Mouse (Mus musculus) lung, adult 2 months (tissue): ENCODE measurements around the gene Bex1. TPM values are rescaled to one million over a fixed set of nuclear protein-coding genes. Genes with fewer than 3 reads are reported as not detected.

Experiments
- DNase-seq: peaks from one replicate; pipeline ENCODE4 v3.0.0; 2022
- H3K4me1 ChIP-seq: fragments of 200-500 bp; 2 replicates; pipeline ENCODE4 v1.6.1; 2011; ENCODE audit warnings: low read length; ENCODE audit not compliant: control insufficient read depth, insufficient read depth
- H3K4me3 ChIP-seq: fragments of 200-500 bp; replicated peaks from 2 replicates; pipeline ENCODE3; 2011; ENCODE audit warnings: low read depth, mild to moderate bottlenecking, control low read depth, low read length; ENCODE audit errors: extremely low read depth
- CTCF ChIP-seq: fragments of 200-500 bp; IDR thresholded peaks from 2 replicates; pipeline ENCODE4 v1.5.1; 2011; ENCODE audit warnings: mild to moderate bottlenecking, low read length, control low read depth; ENCODE audit not compliant: insufficient read depth
- POLR2A ChIP-seq: fragments of 200-500 bp; IDR thresholded peaks from 2 replicates; pipeline ENCODE4 v1.6.1; 2011; ENCODE audit warnings: low read depth, mild to moderate bottlenecking, control low read depth, low read length, borderline replicate concordance; ENCODE audit errors: extremely low read depth
- WGBS: fragments of 180-500 bp; shearing (Covaris S2); methylation state at CpG from one replicate; pipeline ENCODE4 v1.1.7; 2018; 5-methylcytosine and 5-hydroxymethylcytosine counted together
- polyA plus RNA-seq: library from polyadenylated mRNA; depleted of rRNA; stranded (reverse); fragments of >200 nt; gene quantifications from 2 replicates; pipeline ENCODE4 v1.2.3, GENCODE M21; 2012; rRNA removed

Gene Bex1
- polyA plus RNA-seq, 1 experiment = 3.4 TPM

- Histone ChIP-seq H3K4me3 (peak overlapping the region; percentile 42), H3K4me1 (no peaks in the 10 kb centered on the region)
- TF ChIP-seq CTCF (no peak), POLR2A (no peak)
- DNase-seq = peak; percentile 2
- WGBS = 39% methylated on average over 10 of the region's 10 CpGs
Observed at GRCm38 (mm10) chrX:136172786-136173185, 42.5 kb downstream of the Bex1 start.

DNA sequence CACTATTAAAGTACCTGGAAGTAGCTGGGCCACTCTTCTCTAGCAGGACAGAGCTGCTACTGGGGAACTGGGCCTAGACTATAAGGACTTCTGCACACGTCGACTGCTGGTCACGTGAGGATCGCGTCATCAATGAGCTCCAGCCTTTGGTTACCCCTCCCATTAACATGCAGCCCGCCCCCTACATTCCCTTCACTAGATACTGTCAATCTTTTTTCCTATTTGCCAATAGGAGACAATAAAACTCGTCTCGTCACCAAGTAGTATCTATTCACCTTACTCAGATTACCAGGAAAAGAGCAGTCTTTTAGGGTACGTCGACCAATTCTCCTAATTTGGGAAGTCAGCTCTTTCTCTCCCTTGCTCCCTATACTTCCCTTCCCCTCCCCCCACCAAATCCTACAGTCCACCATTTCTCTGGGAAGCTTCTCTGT is 43.2 kb downstream of the Bex1 start, which contains the start of gene Tceal8:
TSS of gene Tceal8 (minus strand) at position 225 of the 434 bp plus-strand sequence.
- H3K4me1 ChIP-seq = no peaks in the 10 kb centered on the region
- TF ChIP-seq CTCF (no peak), POLR2A (peak; percentile 87; the same call in 1 of the 2 replicates)
- peak within 1 kb of the TSS; percentile 92 for H3K4me3 ChIP-seq
- WGBS = 25% methylated on average over 10 of the region's 10 CpGs
- DNase-seq = peak; percentile 63

GRCm38 (mm10) chrX:136171189-136172117 is 43.9 kb downstream of the Bex1 start:
- Histone ChIP-seq H3K4me3 (peak overlapping the region; percentile 92), H3K4me1 (no peaks in the 10 kb centered on the region)
- TF ChIP-seq CTCF (no peak), POLR2A (no peak)
- DNase-seq = peak; percentile 30
- WGBS = 32% methylated on average over 24 of the region's 24 CpGs

DNA sequence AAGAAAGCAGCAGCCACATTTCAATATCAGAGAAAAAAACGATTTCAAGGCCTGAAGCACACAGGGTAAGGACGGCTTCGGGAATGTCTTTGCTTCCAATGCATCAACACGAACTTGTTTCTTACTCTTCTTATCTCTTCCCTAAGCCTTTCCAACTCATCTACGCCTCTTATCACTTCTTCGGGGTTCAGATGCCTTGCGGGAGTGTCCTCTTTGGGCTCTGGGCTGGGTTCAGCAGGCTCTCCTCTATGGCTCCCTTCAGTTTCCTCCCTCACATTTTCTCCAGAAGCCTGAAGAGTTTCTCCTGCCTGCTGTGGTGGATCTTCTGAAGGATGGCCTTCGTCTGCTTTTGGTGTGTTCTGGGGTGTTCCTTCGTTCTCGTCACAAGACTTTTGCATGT is 44.7 kb downstream of the Bex1 start:
- DNase-seq = no peak
- no peak for TF ChIP-seq CTCF
- TF ChIP-seq POLR2A = no peak
- Histone ChIP-seq H3K4me1 (no peaks in the 10 kb centered on the region), H3K4me3 (no peak overlapping the region)
- WGBS = 56% methylated on average over 10 of the region's 10 CpGs

Other genes starting within 250 kb of the Bex1 start
- 10.2 and 12.2 TPM in 2 replicates for gene Arxes2, start 221.7 kb downstream of the Bex1 start, polyA plus RNA-seq
- gene Arxes1, start 182.1 kb downstream of the Bex1 start, polyA plus RNA-seq = 1.1 and 1.8 TPM in 2 replicates
- gene Bex2, start 147.3 kb downstream of the Bex1 start, polyA plus RNA-seq = 18.6 and 23.7 TPM in 2 replicates
- gene Nxf3, start 130.3 kb downstream of the Bex1 start, polyA plus RNA-seq = 0.04 and 0.06 TPM in 2 replicates
- gene Bex4, start 76.5 kb downstream of the Bex1 start, polyA plus RNA-seq = 10.8 and 12.0 TPM in 2 replicates
- gene Tceal8, start 43.2 kb downstream of the Bex1 start, polyA plus RNA-seq = 4.5 and 11.4 TPM in 2 replicates
- 0.11 TPM in 2 replicates for gene Tceal5, start 11.6 kb downstream of the Bex1 start, polyA plus RNA-seq
- not detected in 2 replicates for gene Tceal7, start 734 bp downstream of the Bex1 start, polyA plus RNA-seq
- 13.9 and 30.9 TPM in 2 replicates for gene Tceal9, start 29.6 kb upstream of the Bex1 start, polyA plus RNA-seq
- 37.3 and 54.9 TPM in 2 replicates for gene Bex3, start 54.7 kb upstream of the Bex1 start, polyA plus RNA-seq